Mouse (Mus musculus): ENCODE measurements at regions not wholly inside any gene's neighbourhood (a gene's known extent, or its start where the extent isn't known, plus 50 kb on each side); places are given as distances from the start of the nearest gene placed in this dataset.
"Not testable (repeated sequence)": the region's sequence is repeated elsewhere in the genome, so short reads cannot be mapped to it uniquely, and the experiment has no call there.

DNA sequence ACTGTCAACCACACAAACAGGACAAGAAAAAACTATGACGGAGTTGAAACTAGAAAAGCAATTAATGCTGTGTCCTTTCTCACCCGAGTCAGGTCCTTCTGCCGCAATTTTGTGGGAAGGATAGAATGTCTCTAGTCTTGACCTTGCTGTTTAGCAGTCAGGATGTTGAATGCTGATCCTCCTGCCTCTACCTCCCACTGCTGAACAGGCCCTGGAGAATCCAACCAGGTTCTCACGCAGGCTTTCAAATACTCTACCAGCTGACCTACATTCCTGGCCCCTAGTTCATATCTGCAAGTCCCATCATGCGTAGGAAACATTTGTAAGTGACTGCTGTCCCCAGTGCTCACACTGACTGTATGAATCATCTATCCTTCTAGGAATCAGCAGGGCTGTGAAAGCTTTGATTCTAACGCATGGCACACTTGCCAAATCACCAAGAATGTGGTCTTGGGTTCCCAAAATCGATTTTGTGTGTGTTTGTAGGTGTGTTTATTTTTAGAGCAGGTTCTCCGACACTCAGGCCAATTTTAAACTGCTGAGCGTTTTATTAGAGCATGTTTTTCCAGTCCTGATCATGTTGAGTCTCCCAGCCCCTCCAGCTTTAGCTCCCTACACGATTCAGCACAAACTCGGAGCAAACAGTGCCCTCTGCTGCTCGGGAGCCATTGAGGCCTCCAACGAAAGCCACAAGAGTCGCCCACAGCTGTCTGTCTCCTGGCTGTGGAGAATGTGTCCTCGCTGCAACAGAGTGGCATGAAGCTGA, 545.4 kb downstream of the Zfp704 start:
- DNase-seq = no peak

DNA sequence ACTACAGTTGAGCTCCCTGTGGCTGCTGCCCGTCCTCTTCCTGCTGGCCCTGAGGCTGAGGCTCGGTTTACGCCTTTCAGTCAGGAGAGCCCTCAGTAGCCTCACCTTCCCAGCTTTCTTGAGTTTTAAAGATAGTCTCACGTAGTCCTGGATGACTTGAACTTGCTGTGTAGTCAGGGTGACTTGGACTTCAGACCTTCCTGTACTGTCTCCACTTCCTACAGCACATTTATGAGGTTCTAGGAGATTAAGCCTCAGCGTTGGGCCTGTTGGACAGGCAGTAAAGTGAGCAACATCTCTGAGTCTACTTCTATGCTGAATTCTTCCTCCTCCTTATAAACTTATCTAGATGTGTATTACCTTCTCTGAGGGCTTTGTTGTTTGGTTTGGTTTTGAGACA, 546.2 kb downstream of the Zfp704 start:
- DNase-seq = no peak

DNA sequence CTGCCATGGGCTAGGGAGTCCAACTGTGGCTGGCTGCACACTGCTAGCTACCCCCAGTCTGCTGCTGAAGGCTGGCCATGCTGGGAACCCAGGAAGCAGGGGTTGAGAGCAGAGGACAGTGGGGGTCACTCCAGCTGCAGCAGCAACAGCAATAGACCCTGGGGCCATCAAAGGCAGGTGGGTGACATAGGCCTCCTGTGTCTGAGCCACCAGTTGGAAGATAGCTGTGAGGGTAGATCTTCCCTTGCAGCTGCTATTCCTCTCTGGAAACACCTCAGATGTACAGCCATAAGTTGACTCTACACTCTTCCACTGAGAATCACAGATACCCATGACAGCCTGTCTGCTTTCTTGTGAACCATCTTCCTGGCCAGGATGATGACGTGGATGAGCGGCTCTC, 548.5 kb downstream of the Zfp704 start:
- no peak for DNase-seq

DNA sequence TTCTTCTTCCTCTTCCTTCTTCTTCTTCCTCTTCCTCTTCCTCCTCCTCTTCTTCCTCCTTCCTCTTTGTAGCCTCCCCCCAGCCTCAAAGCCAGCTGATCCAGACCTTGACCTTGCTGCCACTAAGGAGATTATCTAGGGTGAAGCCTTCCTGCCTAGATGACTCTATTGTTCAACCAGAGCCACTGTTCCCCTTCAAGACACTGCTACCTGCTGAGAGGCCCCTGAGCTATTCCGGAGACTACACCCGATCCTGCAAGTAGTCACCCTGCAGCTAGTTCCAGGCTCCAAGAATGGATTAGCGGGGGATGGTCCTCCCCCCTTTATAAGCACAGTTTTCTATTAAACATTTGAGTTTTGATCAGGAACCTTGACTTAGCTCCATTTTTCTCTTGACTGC, 552.2 kb downstream of the Zfp704 start:
- DNase-seq = not testable (repeated sequence)

DNA sequence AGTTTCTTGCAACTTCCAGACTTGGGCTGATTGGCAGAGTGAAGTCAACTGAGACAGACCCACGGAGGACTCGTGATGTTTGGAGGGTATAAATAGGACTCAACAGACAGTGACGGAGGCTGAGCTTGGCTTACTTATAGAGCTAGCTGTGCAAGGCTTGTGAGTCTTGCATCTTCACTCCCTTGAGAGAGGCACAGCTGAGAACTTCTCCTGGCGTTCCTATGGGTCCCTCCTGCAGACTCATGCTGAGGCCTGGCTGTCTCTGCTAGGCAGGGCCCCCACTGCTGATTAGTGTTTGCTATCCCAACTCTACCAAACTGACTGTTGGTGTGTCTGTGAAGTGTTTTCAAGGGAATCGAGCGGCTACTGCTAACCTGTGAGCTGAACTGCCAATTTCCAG, 553.0 kb downstream of the Zfp704 start:
- DNase-seq = no peak

DNA sequence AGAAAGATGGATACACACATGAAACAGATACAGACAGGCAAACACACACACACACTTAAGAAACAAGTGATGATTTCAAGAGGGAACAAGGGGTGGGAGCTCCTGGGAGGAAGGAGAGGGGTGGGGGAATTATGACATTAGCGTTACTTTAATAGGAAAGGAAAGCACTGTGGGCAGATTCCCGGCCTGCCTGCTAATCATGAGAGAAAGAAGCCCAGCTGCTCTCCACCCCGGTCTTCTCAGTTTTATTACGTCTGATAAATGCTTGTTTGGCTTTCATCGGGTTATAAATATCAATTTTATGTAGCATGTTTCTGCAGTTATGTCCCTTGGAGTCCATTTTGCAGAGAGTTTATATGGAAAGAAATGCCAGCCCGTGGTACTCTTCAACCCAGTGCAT, 554.1 kb downstream of the Zfp704 start:
- DNase-seq = no peak

Measured in thymus, adult 18-20 months (tissue).